Mouse (Mus musculus): ENCODE measurements around the gene Ftl1.
A peak's percentile ranks its signal among the peaks of the same experiment; 100 is the strongest.

Gene Ftl1

GRCm38 (mm10) chr7:45413113-45413863 is 46.4 kb downstream of the Ftl1 start, which contains the start of gene Ntf5:
Gene Ntf5, plus strand, starts transcription at chr7:45413695.
- peak; percentile 60 for DNase-seq (ENCODE audit: low spot score)

- no peak for DNase-seq (ENCODE audit: low spot score)
Observed at GRCm38 (mm10) chr7:45412421-45412820, 47.3 kb downstream of the Ftl1 start.

- no peak for DNase-seq (ENCODE audit: low spot score)
Observed at GRCm38 (mm10) chr7:45409497-45410163, 50.1 kb downstream of the Ftl1 start.

- no peak for DNase-seq (ENCODE audit: low spot score)
Observed at GRCm38 (mm10) chr7:45408949-45409348, 50.7 kb downstream of the Ftl1 start.

GRCm38 (mm10) chr7:45408351-45408750 is 51.3 kb downstream of the Ftl1 start:
- no peak for DNase-seq (ENCODE audit: low spot score)

Measured in yolk sac, embryonic 10.5 days (tissue).